Mouse (Mus musculus): ENCODE measurements around the gene Pqbp1. TPM values are rescaled to one million over a fixed set of nuclear protein-coding genes. Genes with fewer than 3 reads are reported as not detected.
"Not testable (repeated sequence)": the region's sequence is repeated elsewhere in the genome, so short reads cannot be mapped to it uniquely, and the experiment has no call there.

Gene Pqbp1
- polyA plus RNA-seq, 1 experiment from 2014 or later = 224 TPM

DNA sequence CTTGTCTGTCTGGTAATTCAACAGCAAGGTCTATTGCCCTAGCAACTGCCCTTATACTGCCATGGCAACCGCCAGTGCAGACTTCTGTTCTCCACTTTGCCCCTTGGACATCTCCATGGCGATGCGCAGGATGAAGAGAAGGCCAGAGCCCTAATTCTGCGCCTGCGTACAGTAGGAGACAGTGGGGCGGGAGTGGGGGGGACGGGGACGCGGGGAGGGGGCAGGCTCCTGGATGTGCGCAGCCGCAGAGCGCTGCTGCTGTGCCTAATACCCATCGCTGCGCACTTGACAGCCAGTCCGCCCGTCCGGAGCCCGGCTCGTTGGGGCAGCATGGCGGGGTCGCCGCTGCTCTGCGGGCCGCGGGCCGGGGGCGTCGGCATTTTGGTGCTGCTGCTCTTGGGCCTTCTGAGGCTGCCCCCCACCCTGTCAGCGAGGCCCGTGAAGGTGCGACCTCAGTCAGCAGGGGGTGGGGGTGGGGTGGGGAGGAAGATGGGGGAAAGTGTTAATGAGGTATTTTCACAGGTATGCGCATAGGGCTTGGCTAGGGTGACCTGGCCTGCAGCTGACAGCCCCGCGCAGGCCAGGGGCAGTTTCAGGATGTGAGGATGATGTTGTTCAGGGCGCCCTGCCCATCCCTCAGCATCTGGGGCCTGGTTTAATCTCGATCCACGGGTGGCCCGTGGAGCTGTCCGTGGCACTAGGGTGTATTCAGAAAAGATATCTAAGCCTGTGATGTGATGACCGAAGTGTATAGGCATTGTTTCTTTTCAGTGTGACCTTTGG, 20.7 kb upstream of the Pqbp1 start, which contains the start of gene Pcsk1n:
Pcsk1n (plus strand) TSS at position 222 of the 783 bp plus-strand sequence.
- peak within 1 kb of the TSS; percentile 53 for H3K4me3 ChIP-seq
- ATAC-seq (replicated peaks) = peak; percentile 92
- 21% methylated on average over 40 of the region's 40 CpGs for WGBS
- no peaks in the 10 kb centered on the region for H3K27me3 ChIP-seq (replicated peaks)
- H3K9me3 ChIP-seq = no peaks in the 10 kb centered on the region
- H3K27ac ChIP-seq = peak within 1 kb of the TSS; percentile 83
- H3K4me2 ChIP-seq = peak within 1 kb of the TSS; percentile 68
- H3K4me1 ChIP-seq = peaks cover 14% of the 10 kb centered on the region
- peak within 1 kb of the TSS; percentile 65 for H3K9ac ChIP-seq
- H3K36me3 ChIP-seq (replicated peaks) = 0 out of 2 replicates have a peak, but pooled peaks cover 2% of the 10 kb centered on the region

DNA sequence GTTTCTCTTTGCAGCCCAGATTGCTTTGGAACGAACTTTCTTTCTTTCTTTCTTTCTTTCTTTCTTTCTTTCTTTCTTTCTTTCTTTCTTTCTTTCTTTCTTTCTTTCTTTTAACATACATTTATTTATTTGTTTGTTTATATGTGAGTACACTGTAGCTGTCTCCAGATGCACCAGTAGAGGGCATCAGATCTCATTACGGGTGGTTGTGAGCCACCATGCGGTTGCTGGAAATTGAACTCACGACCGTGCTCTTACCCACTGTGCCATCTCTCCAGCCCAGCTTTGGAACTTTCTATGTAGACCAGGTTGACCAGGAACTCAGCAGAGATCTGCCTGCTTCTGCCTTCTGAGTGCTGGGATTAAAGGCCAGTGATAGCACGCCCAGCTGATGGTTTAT, 18.9 kb upstream of the Pqbp1 start:
- not testable (repeated sequence) for H3K9me3 ChIP-seq; H3K27me3 ChIP-seq (replicated peaks); H3K4me3 ChIP-seq; H3K9ac ChIP-seq; H3K27ac ChIP-seq; ATAC-seq (replicated peaks); H3K36me3 ChIP-seq (replicated peaks); H3K4me2 ChIP-seq
- 75% methylated on average over 6 of the region's 6 CpGs for WGBS
- H3K4me1 ChIP-seq = peaks cover 13% of the 10 kb centered on the region

DNA sequence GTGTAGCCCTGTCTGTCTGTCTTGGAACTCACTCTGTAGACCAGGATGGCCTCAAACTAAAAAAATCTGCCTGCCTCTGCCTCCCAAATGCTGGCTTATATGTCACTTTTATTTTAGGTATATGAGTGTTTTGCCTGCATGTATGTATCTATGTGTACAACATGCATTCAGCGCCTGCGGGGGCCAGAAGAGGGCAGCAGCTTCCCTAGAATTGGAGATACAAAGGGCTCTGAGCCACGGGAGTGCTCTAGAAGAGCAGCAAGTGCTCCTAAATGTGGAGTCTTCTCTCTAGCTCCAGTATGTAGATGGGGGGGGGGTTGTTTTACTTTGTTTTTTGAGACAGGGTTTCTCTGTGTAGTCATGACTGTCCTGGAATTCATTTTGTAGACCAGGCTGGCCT, 16.6 kb upstream of the Pqbp1 start:
- H3K27me3 ChIP-seq (replicated peaks); H3K36me3 ChIP-seq (replicated peaks); H3K4me1 ChIP-seq; ATAC-seq (replicated peaks); H3K27ac ChIP-seq; H3K9ac ChIP-seq; H3K9me3 ChIP-seq; H3K4me2 ChIP-seq; H3K4me3 ChIP-seq: not testable (repeated sequence)
- 33% methylated on average over 3 of the region's 3 CpGs for WGBS

DNA sequence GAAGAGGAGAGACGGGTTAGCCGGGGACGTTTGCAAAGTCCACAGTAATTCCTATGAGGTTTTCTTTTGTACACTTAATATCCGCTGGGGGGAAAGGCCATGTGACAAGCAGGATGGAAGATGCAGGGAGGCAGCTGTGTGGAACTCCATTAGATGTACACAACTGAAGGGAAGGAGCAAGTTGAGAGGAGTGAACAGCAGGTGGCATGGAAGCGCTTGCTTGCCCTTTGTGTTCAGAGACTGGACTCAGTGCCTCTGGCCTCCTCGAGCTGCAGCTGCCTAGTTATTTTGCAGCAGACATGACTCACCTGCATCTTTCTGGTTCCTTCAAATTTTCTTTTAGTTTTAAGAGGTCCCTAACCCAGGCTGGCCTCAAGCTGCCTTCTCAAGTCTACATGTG, 11.4 kb upstream of the Pqbp1 start:
- peak; percentile 60 for ATAC-seq (replicated peaks)
- no peak overlapping the region for H3K4me2 ChIP-seq
- 42% methylated on average over 6 of the region's 6 CpGs for WGBS
- no peak overlapping the region for H3K4me3 ChIP-seq
- no peak overlapping the region for H3K27ac ChIP-seq
- H3K9ac ChIP-seq = no peak overlapping the region
- H3K27me3 ChIP-seq (replicated peaks) = no peaks in the 10 kb centered on the region
- H3K4me1 ChIP-seq = no peaks in the 10 kb centered on the region
- H3K9me3 ChIP-seq = no peaks in the 10 kb centered on the region
- no peaks in the 10 kb centered on the region for H3K36me3 ChIP-seq (replicated peaks)

DNA sequence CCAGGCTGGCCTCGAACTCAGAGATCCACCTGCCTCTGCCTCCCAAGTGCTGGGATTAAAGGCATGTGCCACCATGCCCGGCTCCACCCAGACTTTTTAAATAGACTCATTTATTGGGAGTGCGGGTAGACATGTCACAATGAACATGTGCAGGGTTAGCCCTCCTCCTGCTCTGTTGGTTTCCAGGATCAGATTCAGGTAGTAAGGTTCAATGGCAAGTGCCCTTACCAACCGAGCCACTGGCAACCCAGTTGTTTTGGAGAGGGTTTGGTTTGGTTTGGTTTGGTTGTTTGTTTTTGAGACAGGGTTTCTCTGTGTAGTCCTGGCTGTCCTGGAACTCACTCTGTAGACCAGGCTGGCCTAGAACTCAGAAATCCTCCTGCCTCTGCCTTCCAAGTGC, 10.2 kb upstream of the Pqbp1 start, which contains the start of gene Gm10490:
Gm10490 (plus strand) TSS at position 301 of the 400 bp plus-strand sequence.
- WGBS = 95% methylated on average over 4 of the region's 4 CpGs
- not testable (repeated sequence) for ATAC-seq (replicated peaks); H3K27me3 ChIP-seq (replicated peaks)

DNA sequence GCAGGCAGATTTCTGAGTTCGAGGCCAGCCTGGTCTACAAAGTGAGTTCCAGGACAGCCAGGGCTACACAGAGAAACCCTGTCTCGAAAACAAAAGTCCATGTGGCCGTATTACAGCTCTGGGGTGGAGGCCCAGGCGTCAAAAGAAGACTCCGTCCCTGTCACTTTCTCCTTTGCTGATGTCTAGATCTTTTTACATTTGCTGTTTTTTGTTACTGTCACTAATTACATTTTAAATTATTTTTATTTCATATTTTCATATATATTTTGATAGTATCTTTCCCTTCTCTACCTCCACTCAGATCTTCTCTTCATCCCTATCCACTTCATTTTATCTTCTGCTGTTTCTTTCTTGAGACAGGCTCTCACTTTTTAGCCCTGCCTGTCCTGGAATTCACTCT, 8.7 kb upstream of the Pqbp1 start, which contains the start of gene Gm10491:
Gm10491 (minus strand) TSS at position 101 of the 400 bp plus-strand sequence.
- WGBS = 90% methylated on average over 5 of the region's 5 CpGs
- no peak within 1 kb of the TSS for H3K4me3 ChIP-seq
- H3K36me3 ChIP-seq (replicated peaks) = no peaks in the 10 kb centered on the region
- H3K9ac ChIP-seq = no peak within 1 kb of the TSS
- no peaks in the 10 kb centered on the region for H3K4me1 ChIP-seq
- H3K9me3 ChIP-seq = no peaks in the 10 kb centered on the region
- H3K4me2 ChIP-seq = no peak within 1 kb of the TSS
- no peak within 1 kb of the TSS for H3K27ac ChIP-seq
- no peak for ATAC-seq (replicated peaks)
- no peaks in the 10 kb centered on the region for H3K27me3 ChIP-seq (replicated peaks)

More for the DNA sequence above, 10.2 kb upstream of the Pqbp1 start, which contains the start of gene Gm10490:
- H3K9me3 ChIP-seq; H3K36me3 ChIP-seq (replicated peaks); H3K27ac ChIP-seq; H3K4me1 ChIP-seq; H3K4me3 ChIP-seq; H3K9ac ChIP-seq; H3K4me2 ChIP-seq: not testable (repeated sequence)

DNA sequence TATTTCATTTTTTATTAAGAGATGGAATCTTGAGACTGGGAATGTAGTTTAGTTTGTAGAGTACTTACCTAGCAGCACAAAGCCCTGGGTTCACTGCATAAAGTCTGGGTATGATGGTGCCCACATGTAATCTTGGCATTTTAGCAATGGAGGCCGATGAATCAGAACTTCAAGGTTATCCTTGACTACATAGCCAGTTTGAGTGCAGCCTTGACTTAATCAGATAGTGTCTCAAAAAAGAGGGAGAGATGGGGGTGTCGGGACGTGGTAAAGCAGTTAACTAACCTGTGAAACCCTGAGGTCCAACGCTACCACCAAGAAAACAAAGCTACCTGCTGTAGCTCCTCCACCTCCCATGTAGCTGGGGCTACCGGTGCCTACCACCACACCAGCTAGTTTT, 5.4 kb upstream of the Pqbp1 start:
- 97% methylated on average over 5 of the region's 5 CpGs for WGBS
- H3K27me3 ChIP-seq (replicated peaks) = no peaks in the 10 kb centered on the region
- no peak overlapping the region for H3K4me2 ChIP-seq
- H3K27ac ChIP-seq = no peak overlapping the region
- no peaks in the 10 kb centered on the region for H3K36me3 ChIP-seq (replicated peaks)
- no peak overlapping the region for H3K4me3 ChIP-seq
- H3K4me1 ChIP-seq = peaks cover 5% of the 10 kb centered on the region; the same call in 1 of the 2 replicates
- no peak for ATAC-seq (replicated peaks)
- no peaks in the 10 kb centered on the region for H3K9me3 ChIP-seq
- H3K9ac ChIP-seq = no peak overlapping the region

DNA sequence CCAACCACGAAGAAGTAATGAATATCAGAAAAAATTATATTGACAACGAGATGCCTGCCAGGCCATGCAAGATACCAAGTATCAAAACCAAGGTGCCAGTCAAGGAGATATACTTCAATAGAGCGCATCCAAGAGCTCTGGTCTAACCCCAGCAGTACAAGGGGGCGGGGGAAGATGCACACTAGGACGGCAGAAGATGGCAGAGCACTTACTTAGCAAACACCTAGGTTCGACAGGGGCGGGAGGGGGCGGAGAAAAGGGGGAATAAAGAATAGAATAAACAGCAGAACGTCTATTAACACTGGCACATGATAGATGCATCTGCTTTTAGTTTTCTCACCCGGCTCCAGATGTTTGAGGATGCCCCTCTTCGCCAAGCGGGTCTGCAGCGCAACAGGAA, 858 bp downstream of the Pqbp1 start:
- Histone ChIP-seq H3K4me3 (peak overlapping the region; percentile 60), H3K9me3 (no peaks in the 10 kb centered on the region), H3K4me2 (peak overlapping the region; percentile 54), H3K4me1 (peaks cover 13% of the 10 kb centered on the region), H3K27ac (peak overlapping the region; percentile 92), H3K36me3 (replicated peaks) (no peaks in the 10 kb centered on the region; the same call in 1 of the 2 replicates), H3K27me3 (replicated peaks) (no peaks in the 10 kb centered on the region), H3K9ac (peak overlapping the region; percentile 52)
- 38% methylated on average over 13 of the region's 13 CpGs for WGBS
- no peak for ATAC-seq (replicated peaks)

DNA sequence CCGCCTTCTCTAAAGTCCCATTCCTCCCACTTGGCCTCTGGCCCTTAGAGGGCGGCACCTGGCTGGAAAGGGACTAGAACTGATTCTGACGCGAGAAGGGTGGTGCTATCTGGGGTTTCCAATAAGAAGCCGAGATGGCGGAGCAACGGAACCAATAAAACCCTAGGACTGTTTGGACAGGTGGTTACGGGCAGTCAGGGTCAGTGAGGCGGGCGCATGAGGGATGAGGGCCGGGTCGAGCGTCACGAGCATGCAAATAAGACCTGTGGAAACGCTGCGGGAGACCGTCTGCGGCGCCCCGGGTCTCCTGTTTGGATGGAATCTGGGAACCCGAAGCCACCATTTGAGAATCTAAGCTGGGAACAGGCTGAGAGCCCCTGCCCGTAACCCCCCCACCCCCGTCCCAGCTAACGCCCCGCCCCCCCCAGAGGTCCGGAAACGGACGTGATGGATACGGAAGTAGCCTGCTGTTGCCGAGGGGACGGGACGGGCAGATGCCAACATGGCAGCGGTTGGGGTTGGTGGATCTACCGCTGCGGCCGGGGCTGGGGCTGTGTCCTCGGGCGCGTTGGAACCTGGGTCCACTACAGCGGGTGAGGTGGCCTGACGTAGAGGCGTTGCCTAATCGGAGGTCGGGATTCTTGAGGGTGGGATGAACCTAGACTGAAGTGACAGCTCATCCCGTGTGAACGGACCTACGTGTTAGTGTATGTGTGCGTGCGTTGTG, 15.1 kb downstream of the Pqbp1 start, which contains the start of gene Slc35a2:
Slc35a2 (plus strand) TSS at position 188 of the 727 bp plus-strand sequence.
- H3K4me3 ChIP-seq = peak within 1 kb of the TSS; percentile 56
- peak within 1 kb of the TSS; percentile 48 for H3K9ac ChIP-seq
- peak; percentile 90 for ATAC-seq (replicated peaks)
- H3K27ac ChIP-seq = peak within 1 kb of the TSS; percentile 91
- H3K4me2 ChIP-seq = peak within 1 kb of the TSS; percentile 56
- 21% methylated on average over 48 of the region's 49 CpGs for WGBS
- no peaks in the 10 kb centered on the region for H3K9me3 ChIP-seq
- H3K4me1 ChIP-seq = peaks cover 17% of the 10 kb centered on the region
- no peaks in the 10 kb centered on the region for H3K27me3 ChIP-seq (replicated peaks)
- H3K36me3 ChIP-seq (replicated peaks) = no peaks in the 10 kb centered on the region

DNA sequence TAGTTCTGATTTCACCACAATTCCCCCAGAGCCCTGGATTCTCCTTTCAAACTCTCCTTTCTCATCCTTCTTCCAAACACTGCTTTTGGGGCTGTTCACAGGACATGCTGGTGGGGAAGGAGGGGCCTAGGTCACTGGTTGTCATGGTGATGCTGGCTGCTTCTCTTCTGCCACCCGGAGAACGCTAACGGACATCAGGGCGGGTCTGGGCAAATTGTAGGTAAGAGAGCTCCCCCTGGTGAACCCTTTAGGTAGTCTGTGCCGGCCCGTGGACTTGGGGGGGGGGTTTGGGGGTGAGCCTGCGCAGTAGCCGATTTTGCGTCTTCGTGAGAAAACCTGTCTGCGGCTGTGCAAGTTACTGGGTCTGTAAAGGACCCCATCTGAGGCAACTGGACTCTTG, 19.2 kb downstream of the Pqbp1 start:
- Histone ChIP-seq H3K9me3 (no peaks in the 10 kb centered on the region), H3K4me3 (peak overlapping the region; percentile 60), H3K9ac (no peak overlapping the region), H3K4me1 (peaks cover 12% of the 10 kb centered on the region), H3K4me2 (peak overlapping the region; percentile 79), H3K27ac (peak overlapping the region; percentile 49), H3K36me3 (replicated peaks) (no peaks in the 10 kb centered on the region), H3K27me3 (replicated peaks) (no peaks in the 10 kb centered on the region)
- WGBS = 17% methylated on average over 11 of the region's 11 CpGs
- peak; percentile 49 for ATAC-seq (replicated peaks)

DNA sequence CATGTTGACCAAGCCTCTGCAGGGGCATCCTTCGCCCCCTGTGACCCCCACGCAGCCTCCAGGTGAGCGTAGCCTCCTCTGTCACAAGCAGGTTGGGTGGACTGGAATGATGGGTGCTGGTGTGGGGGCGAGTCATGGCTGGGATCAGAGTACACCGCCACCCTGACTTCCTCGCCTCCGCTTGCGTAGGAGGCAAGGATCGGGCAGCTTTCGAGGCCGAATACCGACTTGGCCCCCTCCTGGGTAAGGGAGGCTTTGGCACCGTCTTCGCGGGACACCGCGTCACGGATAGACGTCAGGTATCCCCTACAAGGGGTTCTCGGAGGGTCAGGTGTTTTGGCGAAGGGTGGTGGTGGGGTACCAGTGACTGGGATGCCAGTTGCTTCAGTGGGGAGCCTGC, 20.6 kb downstream of the Pqbp1 start:
- WGBS = 24% methylated on average over 21 of the region's 21 CpGs
- Histone ChIP-seq H3K27ac (peak overlapping the region; percentile 79), H3K4me2 (peak overlapping the region; percentile 79)

DNA sequence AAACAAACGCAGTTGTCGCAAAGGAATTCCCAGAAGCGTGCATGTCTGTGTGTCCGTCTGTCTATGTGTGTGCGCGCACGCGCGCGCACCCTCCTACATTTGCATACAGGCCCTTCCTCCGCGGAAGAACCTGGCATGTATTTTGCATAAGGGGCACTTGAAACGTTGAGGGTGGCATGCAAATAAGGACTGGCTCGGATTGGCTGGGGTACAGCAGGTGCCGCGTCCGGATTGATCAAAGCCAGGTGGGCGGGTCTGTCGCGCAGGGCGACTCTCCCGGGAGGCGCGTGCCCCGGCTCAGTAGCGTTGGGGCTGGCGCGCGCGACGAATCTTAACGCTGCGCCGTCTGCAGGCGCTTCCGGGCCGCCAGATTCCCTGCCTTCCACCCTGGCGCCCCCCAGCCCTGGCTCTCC, 21.1 kb downstream of the Pqbp1 start, which contains the start of gene Pim2:
Pim2 (plus strand) TSS at position 256 of the 413 bp plus-strand sequence.
- no peaks in the 10 kb centered on the region for H3K9me3 ChIP-seq
- WGBS = 29% methylated on average over 37 of the region's 38 CpGs
- no peaks in the 10 kb centered on the region for H3K27me3 ChIP-seq (replicated peaks)
- peak within 1 kb of the TSS; percentile 79 for H3K27ac ChIP-seq
- no peaks in the 10 kb centered on the region for H3K36me3 ChIP-seq (replicated peaks)
- ATAC-seq (replicated peaks) = peak; percentile 92
- peaks cover 10% of the 10 kb centered on the region for H3K4me1 ChIP-seq
- peak within 1 kb of the TSS; percentile 68 for H3K9ac ChIP-seq
- H3K4me3 ChIP-seq = peak within 1 kb of the TSS; percentile 60
- peak within 1 kb of the TSS; percentile 79 for H3K4me2 ChIP-seq

More for the DNA sequence above, 20.6 kb downstream of the Pqbp1 start:
- peak overlapping the region; percentile 68 for H3K9ac ChIP-seq
- no peaks in the 10 kb centered on the region for H3K27me3 ChIP-seq (replicated peaks)
- peak; percentile 46 for ATAC-seq (replicated peaks)
- peak overlapping the region; percentile 60 for H3K4me3 ChIP-seq
- no peaks in the 10 kb centered on the region for H3K36me3 ChIP-seq (replicated peaks)
- H3K9me3 ChIP-seq = no peaks in the 10 kb centered on the region
- peaks cover 10% of the 10 kb centered on the region for H3K4me1 ChIP-seq

Data from midbrain, embryonic 15.5 days (tissue).